Mouse (Mus musculus) ovary, postnatal 36 days (tissue): ENCODE measurements around the gene Zfp385c.
A peak's percentile ranks its signal among the peaks of the same experiment; 100 is the strongest.
"Not testable (repeated sequence)": the region's sequence is repeated elsewhere in the genome, so short reads cannot be mapped to it uniquely, and the experiment has no call there.

ENCODE experiments used
- DNase-seq: peaks from one replicate; pipeline ENCODE4 v3.0.0; 2022; ENCODE audit warnings: low spot score, mixed read lengths

Zfp385c gene

GRCm38 (mm10) chr11:100687265-100687664 is 5.0 kb downstream of the Zfp385c start:
- DNase-seq = no peak

- DNase-seq = no peak
Observed at GRCm38 (mm10) chr11:100685371-100685770, 6.9 kb downstream of the Zfp385c start.

DNA sequence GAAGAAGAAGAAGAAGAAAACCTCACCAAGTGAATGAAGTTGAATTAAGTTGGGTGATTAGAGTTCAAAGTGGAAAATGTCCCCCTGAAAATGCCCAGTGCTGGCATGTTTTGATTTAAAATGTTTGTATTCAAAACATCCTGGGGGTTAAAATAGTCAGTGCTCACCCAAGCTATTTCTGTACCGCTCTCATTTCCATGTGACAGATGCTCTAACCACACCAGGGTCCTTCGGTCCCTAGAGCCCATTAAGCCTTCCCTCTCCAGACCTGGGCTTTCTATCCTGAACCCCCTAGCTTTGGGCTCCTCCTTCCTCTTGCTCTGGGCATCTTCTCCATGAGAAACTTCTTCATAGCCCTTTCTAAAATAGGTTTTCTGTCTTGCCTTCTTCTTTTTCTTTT is 8.2 kb downstream of the Zfp385c start:
- DNase-seq = no peak

DNA sequence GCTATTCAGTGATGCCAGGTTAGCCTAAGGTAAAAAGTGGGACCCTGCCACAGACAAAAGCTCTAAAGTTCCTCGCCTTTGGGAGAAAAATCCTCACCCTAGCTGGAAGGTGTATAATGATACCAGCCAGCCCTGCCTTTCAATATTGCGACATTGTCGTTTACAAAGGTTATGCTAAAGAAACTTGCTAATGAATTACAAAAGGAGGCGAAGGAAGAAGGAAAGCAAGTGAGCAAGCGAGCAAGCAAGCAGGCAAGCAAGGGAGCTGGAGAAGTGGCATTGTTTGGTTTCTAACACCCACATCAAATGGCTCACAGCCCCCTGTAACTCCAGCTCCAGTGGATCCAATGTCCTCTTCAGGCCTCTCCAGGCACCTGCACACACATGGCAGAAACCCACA is 9.7 kb downstream of the Zfp385c start:
- no peak for DNase-seq

DNA sequence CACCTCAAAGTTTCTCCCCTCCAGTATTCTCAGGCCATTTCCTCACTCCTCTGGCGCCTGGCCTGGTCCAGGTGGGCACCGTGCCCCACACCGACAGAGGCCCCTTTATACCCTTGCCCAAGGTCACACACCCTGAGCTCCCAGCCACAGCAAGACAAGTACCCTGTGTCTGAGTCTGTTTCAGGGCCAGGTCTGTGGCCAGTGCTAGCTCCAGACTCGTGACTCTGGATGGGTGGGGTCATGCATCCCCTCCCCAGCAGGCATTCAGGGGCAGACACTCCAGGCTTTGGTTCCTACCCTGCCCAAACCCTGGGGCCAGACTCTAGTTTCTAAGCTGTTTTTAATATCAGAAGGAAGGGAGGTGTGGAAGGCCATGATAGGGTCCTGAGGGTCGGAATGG is 10.4 kb downstream of the Zfp385c start:
- DNase-seq = no peak

DNA sequence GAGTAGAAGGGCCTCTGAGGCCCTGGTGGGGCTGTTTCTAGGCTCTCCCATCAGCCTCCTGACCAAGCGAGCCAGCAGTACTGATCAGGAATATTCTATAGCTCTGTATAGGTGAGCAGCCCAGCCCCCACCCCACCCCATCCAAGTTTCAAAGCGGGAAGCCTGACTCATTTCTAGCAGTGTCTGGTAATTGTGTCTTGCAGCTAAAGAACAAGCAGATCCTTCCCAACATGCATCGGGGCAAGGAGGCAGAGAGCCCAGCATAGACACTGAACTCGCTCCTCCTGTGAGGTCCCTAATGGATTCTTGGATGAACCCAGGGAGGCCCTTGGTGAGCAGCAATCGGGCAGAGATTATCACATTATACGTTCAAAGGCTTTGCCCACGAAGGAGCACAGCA is 14.4 kb downstream of the Zfp385c start:
- no peak for DNase-seq

DNA sequence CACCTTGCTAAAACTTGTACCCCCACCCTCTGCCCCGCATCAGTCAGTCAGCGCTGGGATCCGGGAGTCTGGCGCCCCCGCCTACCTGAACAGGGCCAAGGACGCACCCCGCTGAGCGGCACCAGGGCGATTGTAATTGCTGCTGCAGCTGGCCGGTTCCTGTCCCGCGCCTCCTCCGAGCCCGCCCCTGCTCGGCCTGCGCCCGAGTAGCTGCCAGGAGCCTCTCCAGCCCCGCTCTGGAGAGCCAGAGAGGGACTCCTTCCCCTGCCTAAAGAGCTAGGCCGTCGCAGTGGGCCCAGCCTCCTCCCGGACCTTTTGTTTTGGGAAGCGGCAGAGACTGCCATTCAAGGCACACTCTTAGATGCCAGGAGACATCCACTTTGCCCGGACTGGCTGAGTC is 19.1 kb downstream of the Zfp385c start:
- peak; percentile 49 for DNase-seq

GRCm38 (mm10) chr11:100671956-100672355 is 20.3 kb downstream of the Zfp385c start:
- DNase-seq = no peak

GRCm38 (mm10) chr11:100671049-100671448 is 21.2 kb downstream of the Zfp385c start:
- no peak for DNase-seq

DNA sequence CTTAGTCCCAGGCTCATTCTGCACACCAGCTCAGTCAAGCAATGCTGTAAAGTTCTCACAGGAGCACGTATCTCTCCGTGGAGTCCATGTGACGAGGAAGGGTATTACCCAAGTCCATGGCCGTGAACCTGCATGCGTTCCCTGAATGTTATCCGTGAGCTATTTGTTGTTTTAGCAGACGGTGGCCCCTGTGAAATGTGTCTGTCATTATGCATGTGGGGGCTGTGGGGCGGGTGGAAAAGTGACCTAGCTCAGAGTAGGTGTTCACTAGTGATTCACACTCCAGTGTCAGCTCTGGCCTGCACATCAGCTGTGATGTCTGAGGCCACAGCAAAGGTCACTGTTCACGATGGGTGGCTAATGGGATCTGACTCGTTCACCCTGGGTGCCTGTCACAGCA is 32.4 kb downstream of the Zfp385c start:
- no peak for DNase-seq

DNA sequence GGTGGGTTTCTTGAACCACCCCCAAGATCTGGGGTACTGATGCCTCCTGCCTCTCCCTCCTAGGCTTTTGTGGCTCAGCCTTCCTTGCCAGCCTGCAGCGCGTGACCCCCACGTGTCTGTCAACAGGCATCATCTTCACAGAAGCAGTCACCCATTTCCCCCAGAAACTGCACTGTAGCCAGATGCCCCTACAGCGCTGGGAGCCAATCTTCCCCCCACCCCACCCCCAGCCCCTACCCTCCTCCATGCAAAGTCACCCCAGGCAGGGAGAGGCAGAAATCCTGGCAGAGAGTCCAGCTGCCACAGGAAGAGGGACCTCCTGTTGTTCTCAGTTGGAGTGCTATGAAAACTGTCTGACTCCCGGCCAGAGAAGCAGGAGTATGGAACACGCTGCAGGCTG is 35.8 kb downstream of the Zfp385c start:
- no peak for DNase-seq

GRCm38 (mm10) chr11:100655589-100655988 is 36.7 kb downstream of the Zfp385c start:
- DNase-seq = not testable (repeated sequence)

- DNase-seq = no peak
Observed at GRCm38 (mm10) chr11:100651748-100652147, 40.5 kb downstream of the Zfp385c start.

DNA sequence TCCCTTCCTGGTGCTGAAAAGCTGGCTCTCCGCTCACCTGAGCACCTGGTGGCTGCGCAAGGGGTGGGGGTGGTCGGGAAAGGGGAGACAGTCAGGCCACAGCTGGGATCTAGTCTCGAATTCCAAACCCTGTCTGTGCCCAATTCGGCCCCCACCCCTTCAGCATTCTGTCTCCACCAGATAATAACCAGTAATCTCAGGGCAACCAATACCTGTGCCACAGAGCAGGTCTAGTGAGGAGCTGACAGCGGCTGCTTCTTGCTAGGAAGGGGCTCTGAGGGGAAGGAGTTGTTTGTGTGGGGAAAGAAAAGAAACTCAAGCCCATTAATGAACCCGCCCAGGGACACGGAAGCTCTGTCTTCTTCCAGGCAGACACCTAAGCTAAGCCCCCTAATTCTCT is 41.0 kb downstream of the Zfp385c start:
- no peak for DNase-seq

DNA sequence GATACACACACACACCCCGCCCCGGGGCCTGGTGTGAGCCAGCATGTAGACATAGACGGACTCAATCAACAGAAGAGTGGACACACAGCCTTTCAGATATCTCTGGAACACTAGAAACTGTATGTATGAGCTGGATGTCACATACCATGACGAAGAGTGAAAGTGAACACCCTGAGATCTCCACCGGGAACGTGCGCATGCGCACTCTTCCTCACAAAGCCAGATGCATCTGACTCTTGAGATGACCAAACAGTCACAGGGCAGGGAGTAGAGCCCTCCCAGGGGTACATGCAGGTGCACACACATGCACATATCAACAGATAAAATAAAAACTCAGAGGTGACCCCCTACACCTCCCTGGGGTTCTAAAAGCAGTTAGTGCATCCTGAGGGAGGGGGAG is 43.9 kb downstream of the Zfp385c start:
- no peak for DNase-seq

DNA sequence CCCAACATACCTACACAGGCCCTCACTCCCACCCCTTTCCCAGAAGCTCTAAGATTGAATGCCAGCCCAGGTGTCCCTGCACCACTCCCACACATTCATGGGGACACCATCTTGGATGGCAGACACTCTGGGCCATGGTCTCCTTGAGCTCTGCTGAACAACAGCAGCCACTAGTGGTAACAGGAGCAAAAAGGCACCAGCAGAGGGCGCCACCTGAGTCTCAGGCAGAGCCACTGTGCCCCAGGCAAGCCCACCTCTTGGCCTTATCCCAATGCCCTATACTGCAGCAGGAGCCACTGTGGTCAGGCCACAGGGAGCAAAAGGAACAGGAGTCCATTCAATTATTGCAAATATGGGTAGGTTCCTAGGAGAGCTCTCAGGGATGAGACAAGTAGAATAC is 46.0 kb downstream of the Zfp385c start:
- DNase-seq = no peak

DNA sequence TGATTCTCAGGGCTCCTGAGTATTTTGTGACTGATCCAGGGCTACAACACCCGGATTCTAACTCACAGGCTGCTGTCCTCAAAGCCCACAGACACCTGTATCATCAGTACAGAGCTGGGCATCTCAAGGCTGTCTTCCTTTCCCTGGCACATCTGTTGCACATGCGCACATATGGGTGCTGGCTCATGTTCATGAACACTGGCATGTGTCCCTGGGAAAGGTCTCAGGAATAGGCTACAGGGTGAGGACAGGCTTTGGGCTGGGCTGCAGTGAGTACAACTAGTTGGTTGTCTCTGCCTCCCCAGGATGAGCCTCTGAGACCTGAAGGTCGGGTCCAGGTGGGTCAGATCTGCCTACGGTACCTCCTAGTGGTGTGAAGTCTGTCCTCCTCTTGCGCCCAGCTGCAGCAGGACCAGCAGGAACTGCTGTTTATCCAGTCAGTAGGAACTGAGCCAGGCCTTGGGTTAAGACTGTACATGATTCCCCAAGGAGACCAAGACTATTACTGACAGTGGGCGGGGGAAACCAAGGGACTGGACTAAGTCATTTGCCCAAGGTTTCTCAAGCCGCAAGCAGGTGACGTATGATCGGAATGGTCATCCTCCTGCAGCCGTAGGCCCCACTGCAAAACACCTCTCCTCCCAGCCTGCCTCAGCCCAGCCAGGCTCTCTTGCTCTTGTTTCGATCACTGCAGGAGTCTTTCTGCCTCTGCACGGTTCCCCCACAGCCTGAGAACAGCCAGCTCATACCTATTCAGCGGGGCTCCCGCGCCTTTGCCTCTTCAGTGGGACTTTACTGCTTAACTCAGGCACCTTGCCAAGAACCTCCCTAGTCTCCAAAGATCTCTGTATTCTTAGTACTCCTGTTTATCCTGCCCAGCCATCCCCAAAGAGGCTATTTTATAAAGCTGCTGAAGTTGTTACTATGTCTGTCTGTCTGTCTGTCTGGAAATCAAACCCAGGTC is 48.4 kb downstream of the Zfp385c start:
- no peak for DNase-seq

DNA sequence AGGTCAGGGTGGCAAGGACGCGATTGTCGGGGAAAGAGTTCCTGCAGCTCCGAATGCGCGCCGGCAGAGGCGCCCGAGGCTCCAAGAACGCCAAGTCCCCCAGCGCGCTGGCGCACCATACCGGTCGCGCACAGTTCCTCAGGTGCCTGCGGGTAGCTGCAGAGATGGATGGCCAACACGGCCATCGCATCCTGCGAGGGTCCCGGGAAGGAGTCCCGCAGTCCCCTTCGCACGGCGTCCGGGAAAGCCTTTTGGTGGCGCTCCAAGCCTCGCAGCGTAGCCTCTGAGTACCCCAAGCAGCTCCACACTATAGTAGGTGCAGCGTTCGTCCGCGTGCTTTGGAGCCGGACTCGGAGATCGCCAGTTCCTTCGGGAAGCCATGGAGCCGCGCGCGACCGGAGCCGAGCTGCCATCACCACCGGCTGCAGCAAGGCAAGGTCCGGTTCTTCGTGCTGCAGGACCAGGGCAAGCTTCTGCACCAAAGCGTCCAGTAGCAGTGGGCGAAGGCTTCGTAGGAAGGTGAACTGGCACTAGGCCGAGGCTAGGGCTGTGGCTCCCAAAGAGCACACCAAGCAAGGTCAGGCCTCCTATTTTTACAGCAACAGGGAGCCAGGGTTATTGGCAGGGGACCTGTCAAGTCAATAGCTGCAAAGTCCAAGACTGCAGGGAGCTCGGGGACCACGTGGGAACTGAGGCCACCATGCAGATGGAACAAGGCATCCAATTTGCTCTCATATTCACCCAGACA is 51.9 kb downstream of the Zfp385c start:
- no peak for DNase-seq

DNA sequence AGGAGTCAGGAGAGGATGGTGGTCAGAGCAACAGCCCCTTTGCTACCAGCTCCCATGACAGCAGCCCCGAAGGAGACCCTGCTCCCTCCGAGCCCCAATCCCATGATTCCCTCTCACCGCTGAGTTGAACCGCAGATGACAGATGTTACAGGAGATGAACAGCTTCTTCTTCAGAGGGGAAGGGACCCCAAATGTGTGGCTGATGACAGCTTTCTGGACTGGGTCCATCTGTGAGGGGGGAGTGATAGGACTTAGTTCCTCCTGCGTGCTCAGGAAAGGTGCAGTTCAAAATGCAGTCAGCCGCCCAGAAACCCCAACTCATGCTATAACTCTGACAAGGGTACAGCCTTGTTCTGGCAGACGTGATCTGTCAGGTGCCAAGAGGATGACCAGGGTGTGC is 57.7 kb downstream of the Zfp385c start:
- no peak for DNase-seq

GRCm38 (mm10) chr11:100628862-100629352 is 63.3 kb downstream of the Zfp385c start:
- no peak for DNase-seq

DNA sequence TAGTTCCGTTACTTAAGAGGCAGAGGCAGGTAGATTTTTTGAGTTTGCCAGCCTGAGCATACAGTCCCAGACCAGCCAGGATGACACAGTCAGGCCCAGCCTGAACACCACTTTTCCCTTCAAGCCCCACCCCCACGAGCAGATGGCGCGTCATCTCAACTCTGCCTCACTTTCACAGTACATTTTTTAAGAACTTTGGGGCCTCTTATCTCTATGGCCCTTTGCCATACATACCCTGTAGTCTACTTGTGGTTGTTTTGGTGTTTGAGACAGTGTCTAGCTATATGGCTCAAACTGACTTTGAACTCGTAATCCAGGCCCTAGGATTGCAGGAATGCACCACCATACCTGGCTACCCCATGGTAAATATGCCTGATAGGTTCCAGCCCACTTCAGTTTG is 64.2 kb downstream of the Zfp385c start:
- DNase-seq = no peak

- peak; percentile 71 for DNase-seq
Observed at GRCm38 (mm10) chr11:100626701-100627195, 65.5 kb downstream of the Zfp385c start.
